Mouse (Mus musculus): ENCODE measurements at regions not wholly inside any gene's neighbourhood (a gene's known extent, or its start where the extent isn't known, plus 50 kb on each side); places are given as distances from the start of the nearest gene placed in this dataset.

- TF ChIP-seq POLR2A (IDR thresholded peaks at IDR 0.05; ENCODE audit: borderline replicate concordance, insufficient read depth, low read length) (no peak), CTCF (IDR thresholded peaks at IDR 0.05; ENCODE audit: borderline replicate concordance, insufficient read depth, low read depth, low read length) (no peak)
Observed at GRCm38 (mm10) chr3:130964088-130964487, 146.2 kb upstream of the Lef1 start.
